Mouse (Mus musculus) forebrain, embryonic 14.5 days (tissue): ENCODE data around the gene Synrg. TPM values are rescaled to one million over a fixed set of nuclear protein-coding genes. Genes with fewer than 3 reads are reported as not detected.

Source experiments
- ATAC-seq: fragments of 200-750 bp; cut with Nextera tagmentation; 2 replicates; pipeline ENCODE4 v1.8.0; 2017; ENCODE audit warnings: mild to moderate bottlenecking, moderate library complexity
- DNase-seq: peaks from one replicate; pipeline ENCODE4 v3.0.0-alpha.2; 2015; ENCODE audit warnings: low spot score
- H3K27ac ChIP-seq: fragments of 300-500 bp; sonication (generic); 2 replicates; pipeline ENCODE4 v1.5.1; 2014; ENCODE audit warnings: low read depth, mild to moderate bottlenecking, control low read depth, low read length, moderate library complexity
- H3K27me3 ChIP-seq: fragments of 300-500 bp; sonication (generic); replicated peaks from 2 replicates; pipeline ENCODE4 v1.6.1; 2014; ENCODE audit warnings: low read length, control low read depth, mixed read lengths; ENCODE audit not compliant: control insufficient read depth, insufficient read depth
- H3K36me3 ChIP-seq: fragments of 300-500 bp; sonication (generic); 2 replicates; pipeline ENCODE4 v1.6.1; 2014; ENCODE audit warnings: low read length, control low read depth; ENCODE audit not compliant: control insufficient read depth, insufficient read depth
- H3K4me1 ChIP-seq: fragments of 300-500 bp; sonication (generic); 2 replicates; pipeline ENCODE4 v1.6.1; 2014; ENCODE audit warnings: antibody characterized with exemption, low read length, control low read depth; ENCODE audit not compliant: control insufficient read depth, insufficient read depth
- H3K4me2 ChIP-seq: fragments of 300-500 bp; sonication (generic); 2 replicates; pipeline ENCODE4 v1.6.1; 2014; ENCODE audit warnings: mild to moderate bottlenecking, control low read depth, low read length
- H3K4me3 ChIP-seq: fragments of 300-500 bp; sonication (generic); 2 replicates; pipeline ENCODE4 v1.5.1; 2014; ENCODE audit warnings: low read depth, low read length, control low read depth
- H3K9ac ChIP-seq: fragments of 300-500 bp; sonication (generic); 2 replicates; pipeline ENCODE4 v1.6.1; 2014; ENCODE audit warnings: mild to moderate bottlenecking, low read length, control low read depth, moderate library complexity
- H3K9me3 ChIP-seq: fragments of 300-500 bp; sonication (generic); replicated peaks from 2 replicates; pipeline ENCODE4 v1.6.1; 2016; ENCODE audit warnings: low read length, control low read depth, mixed read lengths; ENCODE audit not compliant: control insufficient read depth
- WGBS: fragments of 180-500 bp; shearing (Covaris S2); extraction: QIAGEN DNeasy Blood & Tissue Kit; methylation state at CpG from one replicate; pipeline ENCODE4 v1.1.7; 2014; 5-methylcytosine and 5-hydroxymethylcytosine counted together
- polyA plus RNA-seq: library from polyadenylated mRNA; unstranded; fragments of >200 nt; fragmentation: Nextera tagmentation; extraction: Ambion mirVana; gene quantifications from 2 replicates; pipeline ENCODE4 v1.2.1, GENCODE M21; 2014

Synrg gene
- polyA plus RNA-seq = 24.3 and 28.7 TPM in 2 replicates

GRCm38 (mm10) chr11:83963991-83964921 lies at the start of gene Synrg:
Gene Synrg, plus strand, starts transcription at chr11:83964428.
- DNase-seq = peak; percentile 95

GRCm38 (mm10) chr11:83914501-83914900 lies 49.7 kb upstream of the Synrg start:
- Histone ChIP-seq H3K36me3 (no peaks in the 10 kb centered on the region), H3K4me2 (no peak overlapping the region), H3K27me3 (no peaks in the 10 kb centered on the region), H3K4me1 (no peaks in the 10 kb centered on the region), H3K9me3 (no peaks in the 10 kb centered on the region), H3K4me3 (no peak overlapping the region), H3K9ac (no peak overlapping the region), H3K27ac (no peak overlapping the region)
- ATAC-seq (no peak), DNase-seq (no peak)
- 89% methylated on average over 4 of the region's 4 CpGs for WGBS

More at GRCm38 (mm10) chr11:83963991-83964921, at the start of gene Synrg:
- Histone ChIP-seq H3K4me1 (peaks cover 21% of the 10 kb centered on the region), H3K9me3 (no peaks in the 10 kb centered on the region), H3K4me3 (peak within 1 kb of the TSS; percentile 67), H3K9ac (peak within 1 kb of the TSS; percentile 85), H3K36me3 (peaks cover 45% of the 10 kb centered on the region), H3K27ac (peak within 1 kb of the TSS; percentile 93), H3K27me3 (no peaks in the 10 kb centered on the region), H3K4me2 (peak within 1 kb of the TSS; percentile 58)
- 2% methylated on average over 54 of the region's 76 CpGs for WGBS
- peak; percentile 98 for ATAC-seq

- DNase-seq (no peak), ATAC-seq (no peak)
- H3K9me3 ChIP-seq = no peaks in the 10 kb centered on the region
- H3K36me3 ChIP-seq = no peaks in the 10 kb centered on the region
- H3K27me3 ChIP-seq = no peaks in the 10 kb centered on the region
- H3K4me2 ChIP-seq = no peak overlapping the region
- H3K4me1 ChIP-seq = no peaks in the 10 kb centered on the region
- no peak overlapping the region for H3K4me3 ChIP-seq
- no peak overlapping the region for H3K9ac ChIP-seq
- H3K27ac ChIP-seq = no peak overlapping the region
- 93% methylated on average over 2 of the region's 2 CpGs for WGBS
Observed at GRCm38 (mm10) chr11:83922600-83922999, 41.6 kb upstream of the Synrg start.

GRCm38 (mm10) chr11:83927097-83927496 lies 37.1 kb upstream of the Synrg start:
- Histone ChIP-seq H3K9ac (no peak overlapping the region), H3K9me3 (no peaks in the 10 kb centered on the region), H3K4me3 (no peak overlapping the region), H3K27ac (no peak overlapping the region), H3K27me3 (no peaks in the 10 kb centered on the region), H3K4me2 (no peak overlapping the region), H3K36me3 (no peaks in the 10 kb centered on the region), H3K4me1 (no peaks in the 10 kb centered on the region)
- 57% methylated on average over 3 of the region's 3 CpGs for WGBS
- no peak for DNase-seq
- ATAC-seq = no peak

- DNase-seq (no peak), ATAC-seq (no peak)
- Histone ChIP-seq H3K9me3 (no peaks in the 10 kb centered on the region), H3K4me1 (no peaks in the 10 kb centered on the region), H3K27ac (no peak overlapping the region), H3K4me2 (no peak overlapping the region), H3K36me3 (no peaks in the 10 kb centered on the region), H3K27me3 (no peaks in the 10 kb centered on the region), H3K9ac (no peak overlapping the region), H3K4me3 (no peak overlapping the region)
- WGBS = 76% methylated on average over 10 of the region's 10 CpGs
Observed at GRCm38 (mm10) chr11:83932506-83933106, 31.6 kb upstream of the Synrg start.

- WGBS = 87% methylated on average over 4 of the region's 4 CpGs
- no peak for DNase-seq
Observed at GRCm38 (mm10) chr11:83933376-83933775, 30.9 kb upstream of the Synrg start.

GRCm38 (mm10) chr11:83935986-83936665 lies 28.1 kb upstream of the Synrg start:
- H3K4me2 ChIP-seq = no peak overlapping the region
- no peaks in the 10 kb centered on the region for H3K4me1 ChIP-seq
- ATAC-seq (no peak), DNase-seq (peak; percentile 83)
- 26% methylated on average over 7 of the region's 7 CpGs for WGBS
- no peaks in the 10 kb centered on the region for H3K36me3 ChIP-seq
- no peaks in the 10 kb centered on the region; the same call in 1 of the 2 replicates for H3K27me3 ChIP-seq
- no peak overlapping the region for H3K9ac ChIP-seq
- no peaks in the 10 kb centered on the region for H3K9me3 ChIP-seq
- H3K4me3 ChIP-seq = no peak overlapping the region
- no peak overlapping the region for H3K27ac ChIP-seq

More at GRCm38 (mm10) chr11:83933376-83933775, 30.9 kb upstream of the Synrg start:
- Histone ChIP-seq H3K4me2 (no peak overlapping the region), H3K4me3 (no peak overlapping the region), H3K36me3 (no peaks in the 10 kb centered on the region), H3K27me3 (no peaks in the 10 kb centered on the region), H3K27ac (no peak overlapping the region), H3K4me1 (no peaks in the 10 kb centered on the region), H3K9ac (no peak overlapping the region), H3K9me3 (no peaks in the 10 kb centered on the region)
- no peak for ATAC-seq

GRCm38 (mm10) chr11:83938556-83938955 lies 25.7 kb upstream of the Synrg start:
- H3K27ac ChIP-seq = no peak overlapping the region
- peaks cover under 1% of the 10 kb centered on the region; the same call in 1 of the 2 replicates for H3K36me3 ChIP-seq
- H3K9me3 ChIP-seq = no peaks in the 10 kb centered on the region
- DNase-seq (no peak), ATAC-seq (no peak)
- H3K4me1 ChIP-seq = 0 out of 2 replicates have a peak, but pooled peaks cover 6% of the 10 kb centered on the region
- H3K9ac ChIP-seq = no peak overlapping the region
- no peaks in the 10 kb centered on the region; the same call in 1 of the 2 replicates for H3K27me3 ChIP-seq
- no peak overlapping the region for H3K4me3 ChIP-seq
- no peak overlapping the region for H3K4me2 ChIP-seq
- WGBS = 77% methylated on average over 8 of the region's 8 CpGs
